Mouse (Mus musculus) limb, embryonic 12.5 days (tissue): ENCODE results near the gene Olfr697. TPM values are rescaled to one million over a fixed set of nuclear protein-coding genes. Genes with fewer than 3 reads are reported as not detected.

ENCODE experiments used
- ATAC-seq: fragments of 200-750 bp; cut with Nextera tagmentation; 2 replicates; pipeline ENCODE4 v1.8.0; 2017; ENCODE audit warnings: low read depth, moderate TSS enrichment; ENCODE audit not compliant: insufficient number of reproducible peaks, insufficient read depth, low FRiP score, low TSS enrichment
- H3K27ac ChIP-seq: fragments of 300-500 bp; sonication (generic); 2 replicates; pipeline ENCODE4 v1.5.1; 2016; ENCODE audit warnings: mild to moderate bottlenecking, moderate library complexity
- H3K27me3 ChIP-seq: fragments of 300-500 bp; sonication (generic); 2 replicates; pipeline ENCODE4 v1.6.1; 2016; ENCODE audit warnings: mild to moderate bottlenecking, moderate library complexity
- H3K36me3 ChIP-seq: fragments of 300-500 bp; sonication (generic); 2 replicates; pipeline ENCODE4 v1.6.1; 2016; ENCODE audit warnings: mild to moderate bottlenecking, moderate library complexity
- H3K4me1 ChIP-seq: fragments of 300-500 bp; sonication (generic); replicated peaks from 2 replicates; pipeline ENCODE4 v1.6.1; 2016
- H3K4me2 ChIP-seq: fragments of 300-500 bp; sonication (generic); 2 replicates; pipeline ENCODE4 v1.6.1; 2016; ENCODE audit warnings: mild to moderate bottlenecking, moderate library complexity
- H3K4me3 ChIP-seq: fragments of 300-500 bp; sonication (generic); replicated peaks from 2 replicates; pipeline ENCODE4 v1.5.1; 2016; ENCODE audit warnings: mild to moderate bottlenecking
- H3K9ac ChIP-seq: fragments of 300-500 bp; sonication (generic); replicated peaks from 2 replicates; pipeline ENCODE4 v1.6.1; 2016; ENCODE audit warnings: mild to moderate bottlenecking, moderate library complexity
- H3K9me3 ChIP-seq: fragments of 300-500 bp; sonication (generic); 2 replicates; pipeline ENCODE4 v1.6.1; 2016; ENCODE audit warnings: mild to moderate bottlenecking, moderate library complexity
- WGBS: fragments of 180-500 bp; shearing (Covaris S2); methylation state at CpG from one replicate; pipeline ENCODE4 v1.1.7; 2016; 5-methylcytosine and 5-hydroxymethylcytosine counted together
- polyA plus RNA-seq: library from polyadenylated mRNA; unstranded; fragments of >200 nt; fragmentation: Nextera tagmentation; extraction: Ambion mirVana; gene quantifications from 2 replicates; pipeline ENCODE4 v1.2.1, GENCODE M21; 2016

Gene Olfr697
- polyA plus RNA-seq, 1 experiment from 2014 or later, result not detected

GRCm38 (mm10) chr7:106696891-106697290, 45.4 kb downstream of the Olfr697 start:
- Histone ChIP-seq H3K36me3 (no peaks in the 10 kb centered on the region), H3K4me3 (no peak overlapping the region), H3K9me3 (0 out of 2 replicates have a peak, but pooled peaks cover 15% of the 10 kb centered on the region), H3K27ac (no peak overlapping the region), H3K27me3 (no peaks in the 10 kb centered on the region), H3K4me2 (no peak overlapping the region), H3K9ac (no peak overlapping the region), H3K4me1 (no peaks in the 10 kb centered on the region)
- WGBS, result 71% methylated on average over 1 of the region's 1 CpGs
- no peak for ATAC-seq

DNA sequence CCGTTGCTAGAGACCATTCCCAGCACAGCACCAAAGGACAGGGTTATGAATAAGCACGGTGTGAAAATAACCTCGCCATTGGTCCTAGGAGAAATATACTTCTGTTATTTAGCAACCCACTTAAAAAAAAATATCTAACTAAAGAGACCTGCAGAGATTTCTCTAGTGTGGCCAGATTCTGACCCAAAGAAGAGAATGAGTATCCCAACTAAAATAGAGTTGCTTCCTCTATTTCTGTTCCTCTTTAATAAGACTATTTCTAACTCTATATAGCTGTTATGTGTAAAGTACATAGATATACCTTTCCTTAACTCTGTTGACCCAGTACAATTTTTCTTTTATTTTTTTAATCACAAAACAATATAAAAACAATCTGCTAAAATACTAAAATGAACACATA, 49.3 kb downstream of the Olfr697 start:
- Histone ChIP-seq H3K4me1 (no peaks in the 10 kb centered on the region), H3K9me3 (no peaks in the 10 kb centered on the region), H3K36me3 (no peaks in the 10 kb centered on the region), H3K27me3 (no peaks in the 10 kb centered on the region), H3K9ac (no peak overlapping the region), H3K27ac (no peak overlapping the region), H3K4me2 (no peak overlapping the region), H3K4me3 (no peak overlapping the region)
- ATAC-seq, result no peak
- 85% methylated on average over 3 of the region's 3 CpGs for WGBS

- Histone ChIP-seq H3K4me1 (no peaks in the 10 kb centered on the region), H3K9ac (no peak within 1 kb of the TSS), H3K4me2 (no peak within 1 kb of the TSS), H3K9me3 (no peaks in the 10 kb centered on the region), H3K36me3 (no peaks in the 10 kb centered on the region), H3K27ac (no peak within 1 kb of the TSS), H3K4me3 (no peak within 1 kb of the TSS), H3K27me3 (no peaks in the 10 kb centered on the region)
- 78% methylated on average over 1 of the region's 1 CpGs for WGBS
- ATAC-seq, result no peak
These were observed 50.5 kb downstream of the Olfr697 start, which contains the start of gene Olfr694 for GRCm38 (mm10) chr7:106691714-106692113. Gene Olfr694 (minus strand): TSS chr7:106691814.

Other genes with a start within 250 kb of the Olfr697 start
- not detected in 2 replicates for gene Olfr693, start 61.9 kb downstream of the Olfr697 start, polyA plus RNA-seq
- not detected in 2 replicates for gene Olfr694, start 50.6 kb downstream of the Olfr697 start, polyA plus RNA-seq
- gene Olfr695, start 26.0 kb downstream of the Olfr697 start, polyA plus RNA-seq, result not detected in 2 replicates
- gene Olfr698, start 13.0 kb upstream of the Olfr697 start, polyA plus RNA-seq, result not detected in 2 replicates
- gene Olfr699, start 50.8 kb upstream of the Olfr697 start, polyA plus RNA-seq, result not detected in 2 replicates
- gene Olfr700, start 66.4 kb upstream of the Olfr697 start, polyA plus RNA-seq, result not detected in 2 replicates
- not detected in 2 replicates for gene Olfr701, start 71.7 kb upstream of the Olfr697 start, polyA plus RNA-seq
- gene Olfr702, start 91.5 kb upstream of the Olfr697 start, polyA plus RNA-seq, result not detected in 2 replicates
- gene Olfr703, start 100.9 kb upstream of the Olfr697 start, polyA plus RNA-seq, result not detected in 2 replicates
- not detected in 2 replicates for gene Olfr704, start 120.7 kb upstream of the Olfr697 start, polyA plus RNA-seq
- gene Olfr705, start 134.4 kb upstream of the Olfr697 start, polyA plus RNA-seq, result not detected in 2 replicates
- gene Olfr706, start 145.7 kb upstream of the Olfr697 start, polyA plus RNA-seq, result not detected in 2 replicates
- gene Olfr707, start 158.8 kb upstream of the Olfr697 start, polyA plus RNA-seq, result not detected in 2 replicates
- gene Olfr1532-ps1, start 165.6 kb upstream of the Olfr697 start, polyA plus RNA-seq, result not detected in 2 replicates
- gene Olfr709-ps1, start 189.8 kb upstream of the Olfr697 start, polyA plus RNA-seq, result not detected in 2 replicates
- not detected in 2 replicates for gene Olfr710, start 205.9 kb upstream of the Olfr697 start, polyA plus RNA-seq
- gene Olfr6, start 221.5 kb upstream of the Olfr697 start, polyA plus RNA-seq, result not detected in 2 replicates
- gene Olfr711, start 233.0 kb upstream of the Olfr697 start, polyA plus RNA-seq, result not detected in 2 replicates